Mouse (Mus musculus) granulocyte monocyte progenitor cell, adult 5-6 weeks (primary cell): ENCODE data around the gene Tmem252. TPM values are rescaled to one million over a fixed set of nuclear protein-coding genes. Genes with fewer than 3 reads are reported as not detected.

Experiments used
- ATAC-seq: replicated peaks from 2 replicates; pipeline ENCODE4 v1.8.0; 2016; ENCODE audit warnings: mild to moderate bottlenecking, moderate TSS enrichment, inconsistent platforms; ENCODE audit not compliant: poor library complexity, severe bottlenecking
- total RNA-seq, 2 experiments: library from RNA; stranded (forward) in 1 of 2; stranded (reverse) in 1 of 2; fragments of 200-712, 200-1000 nt in 1 of 2; fragments of >200 nt in 1 of 2; fragmentation: Nextera tagmentation in 1 of 2; gene quantifications; 2 replicates each; pipeline ENCODE4 v1.2.3; 2014 to 2017

Tmem252 gene
- total RNA-seq, 2 experiments from 2014 or later = not detected

- no peak for ATAC-seq
These were observed 44.2 kb downstream of the Tmem252 start for GRCm38 (mm10) chr19:24718021-24718420.

- no peak for ATAC-seq
These were observed 45.7 kb downstream of the Tmem252 start for GRCm38 (mm10) chr19:24719504-24719903.

GRCm38 (mm10) chr19:24720448-24720847 lies 46.6 kb downstream of the Tmem252 start:
- no peak for ATAC-seq

GRCm38 (mm10) chr19:24724362-24724761 lies 50.6 kb downstream of the Tmem252 start:
- no peak for ATAC-seq

GRCm38 (mm10) chr19:24730661-24731060 lies 56.9 kb downstream of the Tmem252 start:
- no peak for ATAC-seq

Other genes starting within 250 kb of the Tmem252 start
- gene Fam122a, start 196.7 kb upstream of the Tmem252 start, total RNA-seq (2014; fragmentation: Nextera tagmentation) = 31.1 and 32.2 TPM in 2 replicates
- 8.2 and 8.8 TPM in 2 replicates for gene Fam122a, start 196.7 kb upstream of the Tmem252 start, total RNA-seq (2017)
- gene Pip5k1b, start 118.1 kb upstream of the Tmem252 start, total RNA-seq (2014; fragmentation: Nextera tagmentation) = 14.2 and 19.9 TPM in 2 replicates
- 7.5 and 9.7 TPM in 2 replicates for gene Pip5k1b, start 118.1 kb upstream of the Tmem252 start, total RNA-seq (2017)
- not detected in 2 replicates for gene Pgm5, start 187.8 kb downstream of the Tmem252 start, total RNA-seq (2014; fragmentation: Nextera tagmentation)
- not detected in 2 replicates for gene Pgm5, start 187.8 kb downstream of the Tmem252 start, total RNA-seq (2017)
- gene Gm10053, start 201.7 kb downstream of the Tmem252 start, total RNA-seq (2014; fragmentation: Nextera tagmentation) = 290 and 306 TPM in 2 replicates
- 175 and 360 TPM in 2 replicates for gene Gm10053, start 201.7 kb downstream of the Tmem252 start, total RNA-seq (2017)
- not detected in 2 replicates for gene Foxd4, start 227.2 kb downstream of the Tmem252 start, total RNA-seq (2014; fragmentation: Nextera tagmentation)
- not detected in 2 replicates for gene Foxd4, start 227.2 kb downstream of the Tmem252 start, total RNA-seq (2017)